Mouse (Mus musculus) liver, adult (tissue): ENCODE measurements around the gene Tjp2.

Source experiments
- GATA4 ChIP-seq: IDR thresholded peaks from 2 replicates; pipeline ENCODE4 v1.6.1; 2014; ENCODE audit warnings: mild to moderate bottlenecking, low read length; ENCODE audit not compliant: insufficient replicate concordance

Tjp2 gene

DNA sequence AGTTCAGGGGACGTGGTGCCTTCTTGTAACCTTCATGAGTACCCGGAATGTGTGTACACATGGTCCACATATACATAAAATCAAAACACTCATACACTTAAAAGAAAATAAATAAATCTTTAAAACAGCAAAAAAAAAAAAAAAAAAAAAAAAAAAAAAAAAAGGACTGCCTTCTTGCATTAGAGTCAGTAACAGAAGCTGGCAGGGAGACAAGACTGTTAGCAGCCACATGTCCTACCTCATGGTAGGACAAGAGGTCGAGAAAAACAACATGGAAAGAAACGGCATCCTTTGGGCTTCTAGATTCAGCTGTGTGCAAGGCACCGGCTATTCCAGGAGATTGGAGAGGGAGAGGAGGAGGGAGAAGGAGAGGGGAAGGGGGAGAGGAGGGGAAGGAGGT is 23.0 kb downstream of the Tjp2 start:
- TF ChIP-seq GATA4, result no peak

DNA sequence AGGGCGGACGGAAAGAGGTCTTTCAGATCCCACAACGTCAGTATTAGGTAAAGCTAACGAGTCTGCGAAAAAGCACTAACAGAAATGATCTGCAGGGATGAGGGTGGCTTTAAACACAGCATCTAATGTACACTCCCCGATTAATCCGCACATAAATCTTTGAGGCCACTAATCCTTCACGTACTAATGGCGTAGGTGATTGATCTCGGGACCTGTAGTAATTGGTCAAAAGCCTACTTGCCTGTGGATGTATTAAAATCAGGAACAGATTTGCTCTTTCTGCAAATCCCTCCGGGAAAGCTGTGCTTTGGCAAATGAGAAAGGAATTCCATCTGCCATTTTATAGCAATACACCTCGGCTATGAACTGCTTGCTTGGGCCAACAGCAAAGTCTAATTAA is 24.3 kb downstream of the Tjp2 start:
- TF ChIP-seq GATA4, result no peak

- no peak for TF ChIP-seq GATA4
Observed at GRCm38 (mm10) chr19:24198676-24199303, 26.0 kb downstream of the Tjp2 start.

- TF ChIP-seq GATA4, result no peak
Observed at GRCm38 (mm10) chr19:24197338-24197737, 27.5 kb downstream of the Tjp2 start.

DNA sequence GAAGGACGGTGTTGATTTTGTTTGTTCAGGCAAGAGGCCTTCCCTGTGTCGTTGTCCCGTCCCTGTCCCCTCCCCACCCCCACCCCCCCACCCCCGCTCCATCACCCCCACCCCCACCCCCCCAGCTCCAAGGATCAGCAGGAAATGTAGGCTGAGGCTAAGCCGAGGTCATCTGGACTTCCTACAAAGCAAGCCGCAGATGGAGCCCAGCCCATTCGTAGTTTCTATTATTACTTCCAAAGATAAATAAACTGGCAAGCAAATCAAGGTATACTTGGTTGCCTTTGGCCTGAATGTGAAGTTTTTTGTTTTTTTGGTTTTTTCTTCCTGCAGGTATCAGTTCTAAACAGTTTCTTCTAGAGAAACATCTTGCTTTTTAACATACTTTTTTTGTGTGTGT is 29.6 kb downstream of the Tjp2 start:
- no peak for TF ChIP-seq GATA4

GRCm38 (mm10) chr19:24194216-24194615 is 30.6 kb downstream of the Tjp2 start:
- no peak for TF ChIP-seq GATA4

- TF ChIP-seq GATA4, result no peak
Observed at GRCm38 (mm10) chr19:24192946-24193345, 31.9 kb downstream of the Tjp2 start.

- TF ChIP-seq GATA4, result no peak
Observed at GRCm38 (mm10) chr19:24187791-24188190, 37.0 kb downstream of the Tjp2 start.

GRCm38 (mm10) chr19:24183680-24184235 is 41.1 kb downstream of the Tjp2 start:
- no peak for TF ChIP-seq GATA4

- no peak for TF ChIP-seq GATA4
Observed at GRCm38 (mm10) chr19:24180415-24180814, 44.4 kb downstream of the Tjp2 start.

DNA sequence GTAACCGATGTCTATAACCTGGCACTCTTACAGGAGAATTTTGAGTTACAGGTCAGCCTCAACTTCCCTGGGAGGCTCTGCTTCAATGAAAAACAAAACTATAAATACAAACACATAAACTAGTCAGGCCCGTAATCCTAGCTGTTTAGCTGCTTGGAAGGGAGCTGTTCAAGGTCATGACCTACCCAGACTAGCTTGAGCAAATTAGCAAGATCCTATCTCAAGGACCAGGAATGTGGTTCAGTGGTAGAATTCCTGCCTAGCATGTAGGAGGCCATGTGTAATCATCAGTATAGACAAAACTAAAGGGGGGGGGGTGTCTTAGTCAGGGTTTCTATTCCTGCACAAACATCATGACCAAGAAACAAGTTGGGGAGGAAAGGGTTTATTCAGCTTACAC is 46.7 kb downstream of the Tjp2 start:
- no peak for TF ChIP-seq GATA4

- no peak for TF ChIP-seq GATA4
Observed at GRCm38 (mm10) chr19:24176692-24177091, 48.1 kb downstream of the Tjp2 start.

DNA sequence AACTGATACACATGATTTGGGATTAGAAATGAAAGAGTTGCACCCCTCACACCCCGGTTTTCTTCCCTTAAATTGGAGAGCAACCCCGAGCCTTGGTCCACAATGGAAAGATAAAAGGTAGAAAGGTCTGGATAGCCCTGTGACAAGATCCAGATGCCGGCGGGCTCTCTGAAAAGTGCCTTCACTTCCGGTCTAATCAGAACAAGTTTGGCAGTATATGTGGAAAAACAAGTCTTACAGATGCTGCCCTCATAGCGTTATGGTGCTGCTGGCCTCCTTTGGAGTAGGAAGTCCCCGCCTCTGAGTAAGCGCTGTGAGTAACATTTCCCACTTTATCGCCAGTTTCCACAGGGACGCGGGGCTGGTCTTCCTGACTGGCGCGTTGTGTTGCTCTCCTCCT is 49.9 kb downstream of the Tjp2 start:
- TF ChIP-seq GATA4, result no peak

DNA sequence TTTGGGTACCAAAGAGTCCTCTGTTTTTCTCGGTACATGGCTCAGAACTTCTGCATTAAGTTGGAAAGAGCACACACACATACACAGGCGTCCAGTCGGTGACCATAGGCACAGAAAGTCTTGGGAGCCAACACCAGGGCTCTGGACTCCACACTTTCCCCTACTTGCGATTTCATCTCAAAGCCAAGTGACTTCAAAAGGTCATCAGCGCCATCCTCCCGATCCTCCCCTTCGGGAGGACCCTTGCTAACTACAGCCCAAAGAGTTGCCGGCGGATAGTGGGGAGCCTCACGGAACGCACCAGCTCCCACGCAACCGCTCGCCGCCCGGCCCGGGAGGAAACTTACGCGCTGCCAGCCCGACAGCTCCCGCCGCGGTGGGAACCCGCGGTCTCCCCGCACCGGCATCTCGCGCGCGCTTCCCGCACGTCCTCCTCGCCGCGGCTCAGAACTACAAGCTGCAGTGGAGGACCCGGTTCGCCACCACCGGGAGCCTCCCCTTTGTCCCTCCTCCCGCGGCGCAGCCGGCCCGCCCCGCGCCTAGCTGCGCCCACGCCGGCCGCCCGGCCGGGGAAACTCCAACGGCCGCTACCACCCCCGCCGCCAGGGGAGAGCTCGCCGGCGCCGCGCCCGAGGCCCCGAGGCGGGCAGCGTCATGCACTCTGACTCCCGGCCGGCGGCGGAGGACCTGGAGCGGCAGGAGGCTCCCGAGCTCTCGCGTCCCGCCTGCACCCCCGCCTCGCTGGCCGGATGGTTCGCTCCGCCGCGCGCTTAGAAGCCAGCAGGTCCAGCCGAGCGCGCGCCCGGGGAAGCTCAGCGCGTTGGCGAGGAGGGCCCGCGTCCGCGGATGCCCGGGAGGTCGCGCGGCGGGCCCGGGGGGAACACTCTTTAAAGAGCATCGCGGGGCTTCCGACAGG is 51.0 kb downstream of the Tjp2 start:
- TF ChIP-seq GATA4, result peak; percentile 22; the same call in 1 of the 2 replicates

- no peak for TF ChIP-seq GATA4
Observed at GRCm38 (mm10) chr19:24173020-24173419, 51.8 kb downstream of the Tjp2 start.

DNA sequence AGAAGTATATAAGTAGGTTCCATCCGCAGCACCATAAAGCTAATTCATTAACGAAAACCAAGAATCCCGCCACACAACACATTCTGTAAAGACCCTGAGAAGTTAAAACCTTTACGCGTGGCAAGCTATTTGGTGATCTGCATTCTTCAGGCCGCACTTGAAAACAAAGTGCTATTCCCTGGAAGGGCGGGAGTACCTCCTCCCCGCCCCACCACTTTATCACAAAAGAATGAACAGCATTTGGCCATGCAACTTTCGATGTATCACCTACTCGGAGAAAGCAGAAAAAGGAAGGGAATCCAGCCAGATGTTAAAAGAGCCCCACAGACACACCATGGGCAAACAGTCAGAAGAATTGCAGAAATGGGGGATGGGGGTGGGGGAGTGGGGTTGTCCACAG is 56.3 kb downstream of the Tjp2 start:
- no peak for TF ChIP-seq GATA4
